Mouse (Mus musculus) midbrain, embryonic 11.5 days (tissue): ENCODE data around the gene Polr1d. TPM values are rescaled to one million over a fixed set of nuclear protein-coding genes. Genes with fewer than 3 reads are reported as not detected.

ENCODE experiments used
- polyA plus RNA-seq: library from polyadenylated mRNA; unstranded; fragments of >200 nt; fragmentation: Nextera tagmentation; extraction: Ambion mirVana; gene quantifications from 2 replicates; pipeline ENCODE4 v1.2.1, GENCODE M21; 2014

Polr1d gene
- polyA plus RNA-seq, 1 experiment from 2014 or later: 120 TPM

Other genes starting within 250 kb of the Polr1d start
- gene Rpl21, start 244.2 kb upstream of the Polr1d start, polyA plus RNA-seq: 495 and 509 TPM in 2 replicates
- gene Rasl11a, start 232.0 kb upstream of the Polr1d start, polyA plus RNA-seq: 23.2 and 28.4 TPM in 2 replicates
- 102 TPM in 2 replicates for gene Gtf3a, start 128.4 kb upstream of the Polr1d start, polyA plus RNA-seq
- gene Mtif3, start 113.2 kb upstream of the Polr1d start, polyA plus RNA-seq: 24.2 and 24.3 TPM in 2 replicates
- gene Lnx2, start 464 bp upstream of the Polr1d start, polyA plus RNA-seq: 8.1 and 8.9 TPM in 2 replicates
- 14.6 and 19.0 TPM in 2 replicates for gene Gsx1, start 111.6 kb downstream of the Polr1d start, polyA plus RNA-seq
- gene Pdx1, start 192.9 kb downstream of the Polr1d start, polyA plus RNA-seq: not detected in 2 replicates
- gene Cdx2, start 230.2 kb downstream of the Polr1d start, polyA plus RNA-seq: not detected in 2 replicates
- gene Urad, start 245.4 kb downstream of the Polr1d start, polyA plus RNA-seq: not detected in 2 replicates